Mouse (Mus musculus): ENCODE measurements around the gene Lmbrd1. TPM values are rescaled to one million over a fixed set of nuclear protein-coding genes. Genes with fewer than 3 reads are reported as not detected.
"Not testable (repeated sequence)": the region's sequence is repeated elsewhere in the genome, so short reads cannot be mapped to it uniquely, and the experiment has no call there.

Gene Lmbrd1
- polyA plus RNA-seq, 1 experiment from 2014 or later = 66.3 TPM

DNA sequence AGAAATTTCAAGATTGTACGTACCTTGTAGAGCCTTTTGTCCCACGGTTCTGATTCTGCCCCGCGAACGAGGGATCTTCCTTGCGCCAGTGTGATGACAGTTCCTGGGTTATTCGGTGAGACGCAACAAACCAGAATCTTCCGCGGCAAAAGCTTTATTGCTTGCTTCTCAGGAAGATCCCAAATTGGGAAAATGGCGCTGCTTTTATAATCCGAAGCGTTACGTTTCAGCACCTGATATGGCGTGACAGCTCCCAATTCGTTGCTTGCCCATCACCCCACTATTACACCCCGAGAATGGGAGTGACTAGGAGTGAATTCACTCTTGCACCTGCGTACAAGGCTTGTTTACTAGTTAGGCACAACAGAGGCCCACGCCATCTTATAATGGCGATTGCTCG, 129.5 kb downstream of the Lmbrd1 start:
- not testable (repeated sequence) for H3K27me3 ChIP-seq (ENCODE audit: control insufficient read depth, insufficient read depth, low read length); H3K4me1 ChIP-seq (ENCODE audit: control insufficient read depth, insufficient read depth, low read length); H3K9ac ChIP-seq (replicated peaks; ENCODE audit: low read depth, low read length); H3K4me2 ChIP-seq (ENCODE audit: low read depth, low read length); H3K36me3 ChIP-seq (ENCODE audit: control insufficient read depth, insufficient read depth, low read length); H3K4me3 ChIP-seq (ENCODE audit: low read depth, low read length); H3K9me3 ChIP-seq (ENCODE audit: control insufficient read depth, low read length); H3K27ac ChIP-seq (ENCODE audit: low read depth, low read length); ATAC-seq (ENCODE audit: low read depth)
- 96% methylated on average over 21 of the region's 21 CpGs for WGBS

Other genes starting within 250 kb of the Lmbrd1 start
- 1.2 and 2.1 TPM in 2 replicates for gene Col19a1, start 91.2 kb upstream of the Lmbrd1 start, polyA plus RNA-seq (2014; fragmentation: Nextera tagmentation; extraction: Ambion mirVana)

Data from neural tube, embryonic 14.5 days (tissue).